Mouse (Mus musculus): ENCODE data around the gene Plekhm3.
"Not testable (repeated sequence)": the region's sequence is repeated elsewhere in the genome, so short reads cannot be mapped to it uniquely, and the experiment has no call there.

The Plekhm3 gene

GRCm38 (mm10) chr1:64956479-64956961 is at the start of gene Plekhm3:
Gene Plekhm3, minus strand, starts transcription at chr1:64956824.
- ATAC-seq (ENCODE audit: insufficient number of reproducible peaks, low FRiP score, low TSS enrichment): peak; percentile 97

DNA sequence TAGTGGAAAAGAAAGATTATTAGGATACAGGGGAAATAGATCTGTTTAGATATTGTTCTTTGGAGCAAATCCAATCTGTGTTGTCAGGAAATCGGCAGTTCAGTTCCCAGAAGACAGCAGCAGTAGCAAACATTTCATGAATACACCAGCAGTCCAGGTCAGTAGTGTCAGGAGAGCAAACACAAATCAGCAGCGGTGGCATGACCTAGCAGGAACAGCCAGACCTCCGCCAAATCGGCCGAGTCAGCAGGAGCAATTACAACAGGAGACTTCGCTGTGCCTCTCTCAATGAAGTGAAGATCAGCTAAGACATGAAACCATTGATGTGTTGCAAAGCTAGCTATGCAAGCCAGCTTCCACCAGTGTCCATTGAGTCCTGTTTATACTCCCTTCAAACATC is 49.0 kb upstream of the Plekhm3 start:
- ATAC-seq (ENCODE audit: insufficient number of reproducible peaks, low FRiP score, low TSS enrichment): no peak

- ATAC-seq (ENCODE audit: insufficient number of reproducible peaks, low FRiP score, low TSS enrichment): no peak
Measured at GRCm38 (mm10) chr1:65004526-65004925, 47.9 kb upstream of the Plekhm3 start.

DNA sequence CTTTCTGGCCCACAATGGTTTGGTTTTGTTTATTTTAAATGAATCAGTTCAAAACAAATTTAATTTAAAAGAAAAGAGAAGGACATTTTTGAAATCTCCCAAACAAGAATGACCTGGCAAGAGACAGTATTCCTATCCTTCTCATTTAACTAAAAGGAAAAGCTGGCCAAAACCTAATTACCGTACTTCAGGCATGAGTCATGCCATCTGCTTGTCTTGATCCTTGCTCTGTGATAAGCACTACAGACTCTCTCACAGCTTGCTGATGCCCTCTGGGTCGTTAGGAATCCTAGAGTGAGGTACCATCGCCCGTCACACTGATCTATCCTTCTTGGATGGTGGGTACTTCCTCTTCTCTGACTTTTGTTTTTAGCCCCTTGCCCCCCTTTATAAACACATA is 36.6 kb upstream of the Plekhm3 start:
- ATAC-seq (ENCODE audit: insufficient number of reproducible peaks, low FRiP score, low TSS enrichment): peak; percentile 93

DNA sequence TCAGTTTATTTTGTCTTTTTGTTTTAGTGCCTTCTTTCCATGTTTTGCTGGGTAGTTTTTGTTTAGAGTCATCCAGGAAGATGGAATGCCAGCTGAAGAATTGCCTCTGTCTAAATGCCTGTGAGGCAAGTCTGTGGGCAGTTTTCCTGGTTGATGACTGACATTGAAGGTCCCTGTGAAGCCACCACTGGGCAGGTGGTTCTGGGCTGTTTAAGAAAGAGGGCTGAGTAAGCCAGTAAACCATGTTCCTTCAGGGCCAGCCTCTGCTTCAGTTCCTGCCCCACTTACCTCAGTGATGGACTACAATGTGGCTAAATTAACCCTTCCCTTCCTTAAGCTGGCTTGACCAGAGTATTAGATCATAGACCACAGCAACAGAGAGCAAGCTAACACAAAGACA is 31.6 kb upstream of the Plekhm3 start:
- ATAC-seq (ENCODE audit: insufficient number of reproducible peaks, low FRiP score, low TSS enrichment): no peak

DNA sequence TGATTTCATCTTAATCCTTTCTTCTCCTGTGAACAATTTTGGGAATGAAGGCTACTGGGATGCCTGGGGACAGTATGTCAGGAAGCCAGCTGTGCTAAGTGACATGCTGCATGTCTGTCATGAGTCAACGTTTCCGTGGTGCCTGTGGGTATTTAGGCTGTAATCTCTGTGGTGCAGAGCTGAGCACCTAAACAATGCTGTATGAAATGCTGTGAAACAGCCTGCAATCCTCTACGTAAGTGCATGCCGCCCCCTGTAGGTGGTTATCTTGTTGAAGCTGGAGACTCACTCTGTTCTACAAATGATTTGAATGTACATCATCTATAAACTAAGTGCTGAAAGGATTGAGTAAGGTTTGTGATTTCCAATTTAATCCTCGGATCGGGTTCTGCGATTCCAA is 29.5 kb upstream of the Plekhm3 start:
- ATAC-seq (ENCODE audit: insufficient number of reproducible peaks, low FRiP score, low TSS enrichment): no peak

GRCm38 (mm10) chr1:64983247-64983646 is 26.6 kb upstream of the Plekhm3 start:
- no peak for ATAC-seq (ENCODE audit: insufficient number of reproducible peaks, low FRiP score, low TSS enrichment)

- no peak for ATAC-seq (ENCODE audit: insufficient number of reproducible peaks, low FRiP score, low TSS enrichment)
Measured at GRCm38 (mm10) chr1:64978321-64978799, 21.7 kb upstream of the Plekhm3 start.

DNA sequence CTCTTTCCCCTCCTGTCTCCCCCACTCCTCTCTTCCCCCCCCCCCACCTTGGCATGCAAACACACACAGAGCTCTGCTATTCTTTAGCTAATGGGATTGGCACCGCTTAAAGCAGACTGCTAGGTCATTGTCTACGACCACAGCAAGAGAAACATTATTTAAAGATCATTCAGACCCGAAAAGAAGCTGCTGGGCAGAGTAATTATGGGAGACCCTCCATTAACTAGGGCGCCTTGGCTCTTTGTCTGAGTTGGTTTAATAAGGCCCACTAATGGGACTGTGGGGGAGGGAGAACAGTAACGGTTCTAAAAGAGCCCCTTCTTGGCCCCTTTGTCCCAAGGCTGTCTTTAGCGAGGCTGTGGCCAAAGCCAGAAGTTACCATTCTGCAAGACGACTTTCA is 18.7 kb upstream of the Plekhm3 start:
- ATAC-seq (ENCODE audit: insufficient number of reproducible peaks, low FRiP score, low TSS enrichment): no peak

DNA sequence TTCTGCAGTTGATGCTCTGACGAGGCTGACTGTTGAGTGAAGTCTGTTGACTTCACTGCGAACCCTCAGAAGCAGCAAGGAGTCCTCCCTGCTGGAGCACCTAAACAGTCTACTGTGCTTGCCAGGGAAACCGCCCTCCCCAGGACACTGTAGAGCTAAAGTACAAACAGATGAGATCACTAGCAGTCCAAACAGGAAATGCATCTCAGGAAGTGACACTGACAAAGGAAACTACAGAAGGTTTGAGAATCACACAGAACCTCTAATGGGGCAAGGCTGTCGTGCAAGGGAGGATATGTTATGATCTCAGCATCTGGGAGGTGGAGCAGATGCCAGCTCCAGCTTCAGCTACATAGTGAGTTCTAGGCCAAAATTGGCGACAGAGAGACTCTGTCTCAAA is 14.1 kb upstream of the Plekhm3 start:
- ATAC-seq (ENCODE audit: insufficient number of reproducible peaks, low FRiP score, low TSS enrichment): no peak

GRCm38 (mm10) chr1:64957021-64957489 is 431 bp upstream of the Plekhm3 start:
- peak; percentile 65 for ATAC-seq (ENCODE audit: insufficient number of reproducible peaks, low FRiP score, low TSS enrichment)

DNA sequence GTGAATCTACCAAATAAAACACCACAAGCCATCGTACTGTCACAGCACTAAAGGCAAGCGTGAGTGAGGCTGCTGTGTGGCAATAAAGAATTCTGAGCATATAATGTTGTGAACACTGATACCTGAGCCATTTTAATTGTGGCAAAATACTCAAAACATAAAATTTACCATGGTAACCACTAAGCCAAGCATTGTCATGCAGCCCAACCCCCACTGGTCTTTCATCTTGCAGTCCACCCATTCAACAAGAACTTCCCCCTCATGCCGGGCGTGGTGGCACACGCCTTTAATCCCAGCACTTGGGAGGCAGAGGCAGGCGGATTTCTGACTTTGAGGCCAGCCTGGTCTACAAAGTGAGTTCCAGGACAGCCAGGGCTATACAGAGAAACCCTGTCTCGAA is 1.8 kb downstream of the Plekhm3 start:
- ATAC-seq (ENCODE audit: insufficient number of reproducible peaks, low FRiP score, low TSS enrichment): not testable (repeated sequence)

DNA sequence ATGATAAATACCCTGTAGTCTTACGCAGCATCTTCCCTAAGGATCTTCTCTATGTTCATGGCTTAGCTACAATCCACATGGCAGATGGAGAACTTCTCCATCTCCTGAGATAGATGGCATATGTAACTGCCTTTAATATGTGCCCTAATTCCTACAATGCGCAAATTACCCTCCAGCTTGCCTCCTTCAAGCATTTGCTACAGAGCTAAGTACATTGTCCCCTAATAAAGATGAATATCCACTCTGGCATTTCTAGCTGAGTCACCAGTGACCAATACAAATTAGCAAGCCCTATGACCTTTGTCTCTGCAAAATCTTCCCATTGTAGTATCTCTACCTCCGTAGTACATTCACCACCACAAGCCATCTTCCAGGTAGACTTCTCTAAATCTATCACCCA is 6.4 kb downstream of the Plekhm3 start:
- ATAC-seq (ENCODE audit: insufficient number of reproducible peaks, low FRiP score, low TSS enrichment): no peak

GRCm38 (mm10) chr1:64949377-64949776 is 7.2 kb downstream of the Plekhm3 start:
- ATAC-seq (ENCODE audit: insufficient number of reproducible peaks, low FRiP score, low TSS enrichment): no peak

DNA sequence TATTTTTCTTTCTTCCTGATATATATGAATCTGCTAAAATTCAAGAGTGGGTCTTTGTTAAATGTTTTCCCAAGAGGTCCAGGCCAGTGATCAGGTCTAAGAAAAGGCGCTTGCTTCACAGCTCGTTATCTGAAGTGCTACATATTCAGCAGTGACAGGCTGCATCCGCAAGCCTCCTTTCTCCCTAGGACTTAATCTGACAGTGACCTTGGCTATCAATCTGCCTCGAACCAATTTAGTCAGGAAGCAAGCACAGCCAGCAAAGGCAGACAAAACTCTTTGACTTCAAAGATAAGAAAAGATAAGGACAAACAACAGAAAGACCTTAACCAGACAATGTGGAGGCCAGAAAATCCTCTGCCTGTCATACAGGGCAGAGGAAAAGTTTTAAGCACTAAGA is 10.5 kb downstream of the Plekhm3 start:
- ATAC-seq (ENCODE audit: insufficient number of reproducible peaks, low FRiP score, low TSS enrichment): no peak

- ATAC-seq (ENCODE audit: insufficient number of reproducible peaks, low FRiP score, low TSS enrichment): no peak
Measured at GRCm38 (mm10) chr1:64945214-64945785, 11.3 kb downstream of the Plekhm3 start.

DNA sequence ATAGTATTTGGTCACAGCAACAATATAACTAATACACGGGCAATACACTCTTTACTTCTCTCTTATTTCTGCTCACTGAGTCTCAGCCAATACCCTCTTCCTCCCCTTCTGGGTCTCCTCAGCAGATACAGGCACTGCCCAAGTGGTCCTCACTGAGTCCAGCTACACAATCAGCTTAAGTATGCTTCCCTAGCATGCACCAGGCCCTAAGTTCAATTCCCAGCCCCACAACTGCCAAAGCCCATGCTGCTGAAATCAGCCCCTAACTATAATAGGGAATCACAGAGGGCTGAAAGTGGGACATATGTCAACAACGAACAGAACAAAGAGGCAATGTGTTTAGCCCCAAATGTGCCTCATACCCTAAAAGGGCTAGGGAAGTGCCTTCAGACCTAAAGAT is 11.9 kb downstream of the Plekhm3 start:
- ATAC-seq (ENCODE audit: insufficient number of reproducible peaks, low FRiP score, low TSS enrichment): no peak

DNA sequence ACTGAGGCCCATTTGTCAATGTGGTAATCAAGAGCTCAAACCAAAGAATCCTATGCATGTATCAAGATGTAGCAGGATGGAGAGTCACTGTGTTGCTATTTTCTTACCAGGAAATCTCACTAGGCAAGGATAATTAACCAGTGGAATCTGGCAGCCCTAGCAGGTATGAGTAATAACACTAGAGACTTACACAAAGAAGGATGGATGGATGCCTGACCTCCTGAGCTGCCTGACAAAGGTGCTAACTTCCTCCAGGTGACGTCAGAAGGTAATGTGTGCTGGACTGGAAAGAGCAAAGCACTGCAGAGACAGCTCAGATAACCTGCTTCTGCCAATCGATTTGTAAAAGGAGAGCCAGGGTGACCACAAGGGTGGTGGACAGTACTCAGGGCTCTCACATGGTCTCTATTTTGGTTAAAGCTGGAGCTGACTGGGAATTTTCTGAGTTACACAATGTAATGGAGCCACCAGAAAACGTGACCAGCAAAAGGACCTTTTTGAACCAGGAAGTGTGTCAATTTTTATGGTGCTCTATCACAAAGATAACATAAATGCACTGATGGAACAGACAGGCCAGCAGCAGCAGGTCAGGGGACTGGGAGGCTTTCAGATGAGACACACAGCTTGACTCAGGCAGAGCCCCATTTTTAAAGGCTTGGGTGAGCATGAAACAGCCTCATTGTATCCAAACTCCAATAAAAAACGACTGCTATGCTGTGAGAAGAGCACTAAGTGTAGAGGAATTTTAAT is 14.4 kb downstream of the Plekhm3 start:
- no peak for ATAC-seq (ENCODE audit: insufficient number of reproducible peaks, low FRiP score, low TSS enrichment)

- no peak for ATAC-seq (ENCODE audit: insufficient number of reproducible peaks, low FRiP score, low TSS enrichment)
Measured at GRCm38 (mm10) chr1:64938907-64939306, 17.7 kb downstream of the Plekhm3 start.

DNA sequence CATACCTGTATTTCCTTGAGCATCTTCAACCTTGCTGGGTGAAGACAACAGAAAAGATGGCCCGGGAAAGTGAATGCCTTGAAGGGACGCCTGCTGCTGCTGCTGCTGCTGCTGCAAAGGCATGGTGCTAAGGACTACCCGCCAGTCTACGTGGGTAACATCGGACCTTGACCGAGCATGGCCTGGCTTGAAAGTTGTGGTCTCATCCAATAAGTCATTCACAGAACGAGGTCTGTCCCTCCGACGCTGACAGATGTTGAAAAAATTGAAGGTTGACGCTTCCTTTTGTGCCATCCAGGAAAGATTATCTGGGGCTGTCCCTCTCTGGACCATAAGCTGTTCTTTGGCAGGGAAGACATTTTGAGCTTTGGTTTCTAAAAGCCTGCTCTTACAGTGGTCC is 18.9 kb downstream of the Plekhm3 start:
- ATAC-seq (ENCODE audit: insufficient number of reproducible peaks, low FRiP score, low TSS enrichment): no peak

DNA sequence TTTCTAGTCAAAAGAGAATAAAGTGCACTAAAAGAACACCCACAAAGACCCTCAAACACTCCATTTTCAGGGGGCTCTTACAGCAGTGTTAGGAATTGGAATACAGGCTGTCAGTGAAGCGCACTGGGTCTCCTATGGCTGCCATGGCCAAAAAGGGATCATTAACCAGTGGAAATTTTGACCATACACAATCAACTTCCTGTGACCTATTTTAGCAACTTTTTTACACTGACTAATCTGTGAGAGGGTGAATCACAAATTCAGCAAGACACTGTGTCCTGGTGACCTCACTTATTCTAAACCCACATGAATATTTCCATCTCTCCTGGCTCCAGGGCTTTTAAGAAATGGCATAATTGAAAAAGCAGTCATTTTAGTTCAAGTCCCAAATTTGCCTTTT is 23.7 kb downstream of the Plekhm3 start:
- ATAC-seq (ENCODE audit: insufficient number of reproducible peaks, low FRiP score, low TSS enrichment): no peak

DNA sequence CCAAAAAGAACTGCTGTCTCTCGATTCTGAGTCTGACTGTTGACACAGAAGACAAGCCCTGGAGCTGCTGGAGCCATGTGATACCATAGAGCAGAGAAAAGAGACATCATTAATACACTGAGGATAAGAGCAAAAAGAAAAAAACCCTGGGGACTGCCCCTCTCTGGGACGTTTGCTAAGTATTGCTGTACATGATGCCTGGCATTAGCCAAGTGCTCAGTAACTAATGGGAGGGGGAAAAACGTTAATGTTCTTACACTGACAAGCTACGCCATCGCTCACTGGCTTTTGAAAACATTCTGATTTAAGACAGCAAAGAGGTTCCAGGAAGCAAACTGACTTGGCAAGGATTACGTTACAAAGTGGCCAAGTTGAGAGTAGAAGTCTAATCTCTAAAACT is 26.5 kb downstream of the Plekhm3 start:
- no peak for ATAC-seq (ENCODE audit: insufficient number of reproducible peaks, low FRiP score, low TSS enrichment)
